In genomic region chr14:51088970-51089673, GRCm38 (mm10) we compare ENCODE assay signal across 7 mouse cellular contexts. TPM values are rescaled to one million over a fixed set of nuclear protein-coding genes. Genes with fewer than 3 reads are reported as not detected.
DNase-seq lines count a peak whose midpoint lies in the region; ATAC-seq lines count a peak whose summit lies in the region.

No protein-coding gene starts in this region.

- peak; percentile 68 for ATAC-seq in granulocyte monocyte progenitor cell, adult 5-6 weeks (replicated peaks; ENCODE audit: poor library complexity, severe bottlenecking)
- peak; percentile 94 for ATAC-seq in midbrain, embryonic 13.5 days

- H3K9ac ChIP-seq in midbrain, embryonic 13.5 days (replicated peaks): peak overlapping the region; percentile 60

- peak overlapping the region; percentile 73 for H3K4me2 ChIP-seq in midbrain, embryonic 13.5 days (replicated peaks)

- no peaks in the 10 kb centered on the region for H3K9me3 ChIP-seq in embryonic facial prominence, embryonic 10.5 days
- no peaks in the 10 kb centered on the region for H3K9me3 ChIP-seq in limb, embryonic 10.5 days (replicated peaks)
- H3K9me3 ChIP-seq in midbrain, embryonic 13.5 days: no peaks in the 10 kb centered on the region

- peak overlapping the region; percentile 76 for H3K4me3 ChIP-seq in embryonic facial prominence, embryonic 10.5 days
- H3K4me3 ChIP-seq in limb, embryonic 10.5 days: peak overlapping the region; percentile 80
- H3K4me3 ChIP-seq in midbrain, embryonic 13.5 days (replicated peaks): peak overlapping the region; percentile 52

- peaks cover 14% of the 10 kb centered on the region; the same call in 1 of the 2 replicates for H3K27me3 ChIP-seq in embryonic facial prominence, embryonic 10.5 days (replicated peaks; ENCODE audit: low read depth, poor library complexity, severe bottlenecking)
- H3K27me3 ChIP-seq in limb, embryonic 10.5 days (ENCODE audit: low read depth, poor library complexity, severe bottlenecking): no peaks in the 10 kb centered on the region
- peaks cover 8% of the 10 kb centered on the region for H3K27me3 ChIP-seq in midbrain, embryonic 13.5 days

- H3K27ac ChIP-seq in embryonic facial prominence, embryonic 10.5 days (replicated peaks): peak overlapping the region; percentile 86
- peak overlapping the region; percentile 53; the same call in 1 of the 2 replicates for H3K27ac ChIP-seq in limb, embryonic 10.5 days
- H3K27ac ChIP-seq in midbrain, embryonic 13.5 days: peak overlapping the region; percentile 71

- WGBS in embryonic facial prominence, embryonic 10.5 days: under 1% methylated on average over 34 of the region's 34 CpGs
- under 1% methylated on average over 34 of the region's 34 CpGs for WGBS in limb, embryonic 10.5 days
- under 1% methylated on average over 34 of the region's 34 CpGs for WGBS in midbrain, embryonic 13.5 days

- peaks cover 11% of the 10 kb centered on the region for H3K4me1 ChIP-seq in embryonic facial prominence, embryonic 10.5 days
- no peaks in the 10 kb centered on the region for H3K4me1 ChIP-seq in limb, embryonic 10.5 days
- peaks cover 16% of the 10 kb centered on the region for H3K4me1 ChIP-seq in midbrain, embryonic 13.5 days (replicated peaks)

- DNase-seq in adrenal gland, postnatal 10 days: peak; percentile 98
- peak; percentile 93 for DNase-seq in embryonic facial prominence, embryonic 10.5 days (ENCODE audit: low spot score)
- DNase-seq in kidney, adult 11 months: peak; percentile 97
- peak; percentile 92 for DNase-seq in limb, embryonic 10.5 days (ENCODE audit: low spot score)
- DNase-seq in spleen, adult 12 weeks (ENCODE audit: low spot score): peak; percentile 80

- H3K36me3 ChIP-seq in embryonic facial prominence, embryonic 10.5 days (replicated peaks): no peaks in the 10 kb centered on the region
- no peaks in the 10 kb centered on the region for H3K36me3 ChIP-seq in limb, embryonic 10.5 days
- H3K36me3 ChIP-seq in midbrain, embryonic 13.5 days: no peaks in the 10 kb centered on the region

RNA-seq across cellular contexts. Expression of gene Rnase4, which starts 1.8 kb away (rescaled TPM):
- 100 to 1,000 TPM in 1 of 2 experiments, 10 to 100 TPM in 1; 78.4 to 110 TPM for total RNA-seq in adrenal gland, postnatal 10 days (2021)
- 8.3 and 9.0 TPM in 2 replicates for polyA plus RNA-seq in embryonic facial prominence, embryonic 10.5 days (2016; fragmentation: Nextera tagmentation; extraction: Ambion mirVana)
- total RNA-seq in granulocyte monocyte progenitor cell, adult 5-6 weeks (2014; fragmentation: Nextera tagmentation): 1.7 and 6.8 TPM in 2 replicates
- total RNA-seq in granulocyte monocyte progenitor cell, adult 5-6 weeks (2017): 2.5 and 2.9 TPM in 2 replicates
- 5.1 and 6.6 TPM in 2 replicates for polyA plus RNA-seq in limb, embryonic 10.5 days (2016; fragmentation: Nextera tagmentation; extraction: Ambion mirVana)
- polyA plus RNA-seq in midbrain, embryonic 13.5 days (2015; fragmentation: Nextera tagmentation; extraction: Ambion mirVana): 7.4 and 10.6 TPM in 2 replicates

RNA-seq across cellular contexts. Expression of gene Ang, which starts 1.8 kb away (rescaled TPM):
- total RNA-seq in adrenal gland, postnatal 10 days (2021): 10 to 100 TPM; 14.3 to 22.4 TPM
- polyA plus RNA-seq in embryonic facial prominence, embryonic 10.5 days (2016; fragmentation: Nextera tagmentation; extraction: Ambion mirVana): 2.3 and 3.5 TPM in 2 replicates
- total RNA-seq in granulocyte monocyte progenitor cell, adult 5-6 weeks (2014; fragmentation: Nextera tagmentation): 0.45 TPM in 1 of 2 replicates, not detected in the other
- total RNA-seq in granulocyte monocyte progenitor cell, adult 5-6 weeks (2017): 1.4 and 1.8 TPM in 2 replicates
- 1.5 and 1.8 TPM in 2 replicates for polyA plus RNA-seq in limb, embryonic 10.5 days (2016; fragmentation: Nextera tagmentation; extraction: Ambion mirVana)
- polyA plus RNA-seq in midbrain, embryonic 13.5 days (2015; fragmentation: Nextera tagmentation; extraction: Ambion mirVana): 2.2 and 2.6 TPM in 2 replicates

RNA-seq across cellular contexts. Expression of gene Olfr750, which starts 14.9 kb away (rescaled TPM):
- not detected for total RNA-seq in adrenal gland, postnatal 10 days (2021)
- not detected in 2 replicates for polyA plus RNA-seq in embryonic facial prominence, embryonic 10.5 days (2016; fragmentation: Nextera tagmentation; extraction: Ambion mirVana)
- not detected in 2 replicates for total RNA-seq in granulocyte monocyte progenitor cell, adult 5-6 weeks (2014; fragmentation: Nextera tagmentation)
- not detected in 2 replicates for total RNA-seq in granulocyte monocyte progenitor cell, adult 5-6 weeks (2017)
- not detected in 2 replicates for polyA plus RNA-seq in limb, embryonic 10.5 days (2016; fragmentation: Nextera tagmentation; extraction: Ambion mirVana)
- polyA plus RNA-seq in midbrain, embryonic 13.5 days (2015; fragmentation: Nextera tagmentation; extraction: Ambion mirVana): 0.03 TPM in 1 of 2 replicates, not detected in the other

RNA-seq across cellular contexts. Expression of gene Eddm3b, which starts 25.1 kb away (rescaled TPM):
- total RNA-seq in adrenal gland, postnatal 10 days (2021): not detected
- 0.10 and 0.17 TPM in 2 replicates for polyA plus RNA-seq in embryonic facial prominence, embryonic 10.5 days (2016; fragmentation: Nextera tagmentation; extraction: Ambion mirVana)
- total RNA-seq in granulocyte monocyte progenitor cell, adult 5-6 weeks (2014; fragmentation: Nextera tagmentation): not detected in 2 replicates
- not detected in 2 replicates for total RNA-seq in granulocyte monocyte progenitor cell, adult 5-6 weeks (2017)
- polyA plus RNA-seq in limb, embryonic 10.5 days (2016; fragmentation: Nextera tagmentation; extraction: Ambion mirVana): not detected in 2 replicates
- not detected in 2 replicates for polyA plus RNA-seq in midbrain, embryonic 13.5 days (2015; fragmentation: Nextera tagmentation; extraction: Ambion mirVana)

RNA-seq across cellular contexts. Expression of gene Rnase12, which starts 31.7 kb away (rescaled TPM):
- total RNA-seq in adrenal gland, postnatal 10 days (2021): not detected
- polyA plus RNA-seq in embryonic facial prominence, embryonic 10.5 days (2016; fragmentation: Nextera tagmentation; extraction: Ambion mirVana): not detected in 2 replicates
- total RNA-seq in granulocyte monocyte progenitor cell, adult 5-6 weeks (2014; fragmentation: Nextera tagmentation): 6.2 and 27.0 TPM in 2 replicates
- total RNA-seq in granulocyte monocyte progenitor cell, adult 5-6 weeks (2017): 11.0 and 12.6 TPM in 2 replicates
- 0.30 TPM in 1 of 2 replicates, not detected in the other for polyA plus RNA-seq in limb, embryonic 10.5 days (2016; fragmentation: Nextera tagmentation; extraction: Ambion mirVana)
- polyA plus RNA-seq in midbrain, embryonic 13.5 days (2015; fragmentation: Nextera tagmentation; extraction: Ambion mirVana): not detected in 2 replicates

Comparison
In these comparisons a context has a peak if more than half of its experiments do, and no peak if none do; other contexts are left out.
1. Peak in every context shown above with its lines: DNase-seq, ATAC-seq, H3K4me3 ChIP-seq and H3K27ac ChIP-seq.